Mouse (Mus musculus): Measurements from ENCODE around the gene 4932438A13Rik.

DNA sequence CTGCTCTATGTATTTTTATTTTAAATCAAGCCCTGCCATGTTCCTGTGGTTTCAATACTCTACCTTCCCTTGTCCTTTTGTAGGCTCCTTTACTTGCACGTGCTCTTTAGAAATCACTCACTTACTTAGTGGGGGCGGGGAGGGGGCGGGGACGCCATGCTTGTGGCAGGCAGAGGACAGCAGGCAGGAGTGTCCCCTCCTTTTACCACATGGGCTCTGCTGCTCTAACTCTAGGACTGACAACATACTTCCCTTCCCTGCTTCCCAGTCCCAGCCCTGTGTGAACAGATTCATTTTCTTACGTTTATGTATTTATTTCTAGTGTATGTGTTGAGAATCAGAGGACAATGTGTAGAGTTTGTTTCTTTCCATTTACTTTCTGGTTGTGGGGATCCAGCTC is 78.7 kb downstream of the 4932438A13Rik start:
- TF ChIP-seq CTCF (IDR thresholded peaks at IDR 0.05; ENCODE audit: insufficient read depth, low read length) (no peak), POLR2A (IDR thresholded peaks at IDR 0.05; ENCODE audit: borderline replicate concordance, extremely low read depth, low read depth, low read length) (no peak)
